Mouse (Mus musculus) retina, embryonic 14.5 days (tissue): ENCODE data around the gene Vmn1r111.
"Not testable (repeated sequence)": the region's sequence is repeated elsewhere in the genome, so short reads cannot be mapped to it uniquely, and the experiment has no call there.

Experiments used
- DNase-seq: peaks from one replicate; pipeline ENCODE4 v3.0.0-alpha.2; 2015; ENCODE audit warnings: low spot score

The Vmn1r111 gene

DNA sequence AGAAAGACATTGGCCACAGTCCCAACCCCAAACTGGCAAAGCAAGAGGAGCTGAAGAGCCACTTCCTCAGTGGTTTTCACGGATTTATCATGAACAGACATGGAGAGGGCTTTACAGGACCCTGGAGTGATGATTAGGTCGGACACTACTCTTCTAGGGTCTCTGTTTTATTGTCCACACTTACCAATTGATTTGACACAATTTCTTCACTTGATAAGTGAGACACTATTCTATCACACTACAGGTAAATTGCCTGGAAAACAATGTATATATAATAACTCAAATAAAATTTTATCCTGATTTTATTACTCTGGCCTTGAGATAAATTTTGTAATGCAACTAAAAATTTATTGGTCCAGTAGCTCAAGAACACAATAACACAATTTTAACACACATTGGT, at the start of gene Vmn1r111:
Gene Vmn1r111 (minus strand): TSS at position 101 of the 400 bp plus-strand sequence.
- DNase-seq = not testable (repeated sequence)

DNA sequence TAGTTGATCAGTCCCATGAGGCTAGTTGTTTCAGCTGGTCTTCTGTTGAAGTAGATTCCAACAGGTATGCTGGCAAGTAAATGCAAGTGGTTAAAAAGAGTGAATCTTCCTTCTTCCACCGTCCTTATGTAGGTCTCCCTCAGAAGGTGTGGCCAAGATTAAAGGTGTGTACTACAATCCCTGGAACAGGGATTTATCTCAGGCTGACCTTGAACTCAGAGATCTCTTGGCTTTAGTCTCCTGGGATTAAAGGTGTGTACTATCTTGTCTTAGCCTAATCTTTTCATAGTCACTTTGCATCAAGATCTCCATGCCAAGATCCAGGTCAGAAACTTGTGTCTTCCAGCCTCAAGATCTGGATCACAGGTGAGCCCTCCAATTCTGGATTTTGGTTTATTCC, 27.5 kb upstream of the Vmn1r111 start, which contains the start of gene Gm10668:
Gene Gm10668 (minus strand): TSS at position 101 of the 400 bp plus-strand sequence.
- DNase-seq = not testable (repeated sequence)

DNA sequence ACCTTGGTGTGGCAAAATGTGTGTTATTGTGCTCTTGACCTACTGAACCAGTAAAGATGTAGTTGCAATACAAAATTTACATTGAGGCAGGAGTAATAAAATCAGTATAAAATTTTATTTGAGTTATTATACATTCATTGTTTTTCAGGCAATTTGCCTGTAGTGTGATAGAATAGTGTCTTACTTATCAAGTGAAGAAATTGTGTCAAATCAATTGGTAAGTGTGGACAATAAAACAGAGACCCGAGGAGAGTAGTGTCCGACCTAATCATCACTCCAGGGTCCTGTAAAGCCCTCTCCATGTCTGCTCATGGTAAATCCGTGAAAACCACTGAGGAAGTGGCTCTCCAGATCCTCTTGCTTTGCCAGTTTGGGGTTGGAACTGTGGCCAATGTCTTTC, 34.4 kb downstream of the Vmn1r111 start, which contains the start of gene Vmn1r107:
Gene Vmn1r107 (plus strand): TSS at position 301 of the 400 bp plus-strand sequence.
- DNase-seq = not testable (repeated sequence)
